Mouse (Mus musculus) erythroid progenitor cell, adult 5-6 weeks (primary cell): ENCODE data around the gene Prl8a1. TPM values are rescaled to one million over a fixed set of nuclear protein-coding genes. Genes with fewer than 3 reads are reported as not detected.

ENCODE experiments used
- ATAC-seq: replicated peaks from 2 replicates; pipeline ENCODE4 v1.8.0; 2016; ENCODE audit warnings: moderate number of reproducible peaks, mild to moderate bottlenecking, moderate TSS enrichment, inconsistent platforms; ENCODE audit not compliant: poor library complexity, low FRiP score, severe bottlenecking
- total RNA-seq, 2 experiments: library from RNA; stranded (forward) in 1 of 2; stranded (reverse) in 1 of 2; fragments of 150-400 nt in 1 of 2; fragments of 186-747, 209-891 nt in 1 of 2; gene quantifications; 2 replicates each; pipeline versions ENCODE4 v1.2.3 to v1.2.4; 2015 to 2017; ENCODE audit warnings: low replicate concordance in 2 of 2

Prl8a1 gene
- total RNA-seq (2015; ENCODE audit: low replicate concordance) (not detected in 2 replicates), total RNA-seq (2017; ENCODE audit: low replicate concordance) (not detected in 2 replicates)

- ATAC-seq: no peak
Observed at GRCm38 (mm10) chr13:27582071-27582470, at the start of gene Prl8a1. TSS of gene Prl8a1 (minus strand) at chr13:27582171.

DNA sequence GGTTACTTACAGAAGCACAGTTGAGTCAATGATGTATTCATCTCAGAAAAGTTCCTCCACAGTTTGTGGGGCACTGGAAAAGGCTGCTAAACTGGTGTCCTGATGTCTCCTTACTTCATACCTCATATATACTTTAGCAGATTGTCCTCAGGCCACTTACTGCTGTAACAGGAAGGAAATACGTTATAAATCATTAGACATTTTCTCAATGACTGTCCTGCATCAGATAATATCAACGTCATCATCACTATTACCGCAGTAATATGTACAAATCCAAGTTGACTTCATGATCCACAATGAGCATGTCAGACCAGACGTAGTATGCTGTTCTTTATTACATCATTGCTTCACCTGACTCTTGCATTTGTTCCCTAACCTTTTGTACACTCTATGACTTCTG is 28.5 kb upstream of the Prl8a1 start, which contains the start of gene Prl7b1:
Prl7b1 (minus strand) TSS at position 101 of the 400 bp plus-strand sequence.
- no peak for ATAC-seq

- ATAC-seq: no peak
Observed at GRCm38 (mm10) chr13:27564506-27564905, 17.5 kb downstream of the Prl8a1 start, which contains the start of gene Prl8a9. TSS of gene Prl8a9 (minus strand) at chr13:27564606.

DNA sequence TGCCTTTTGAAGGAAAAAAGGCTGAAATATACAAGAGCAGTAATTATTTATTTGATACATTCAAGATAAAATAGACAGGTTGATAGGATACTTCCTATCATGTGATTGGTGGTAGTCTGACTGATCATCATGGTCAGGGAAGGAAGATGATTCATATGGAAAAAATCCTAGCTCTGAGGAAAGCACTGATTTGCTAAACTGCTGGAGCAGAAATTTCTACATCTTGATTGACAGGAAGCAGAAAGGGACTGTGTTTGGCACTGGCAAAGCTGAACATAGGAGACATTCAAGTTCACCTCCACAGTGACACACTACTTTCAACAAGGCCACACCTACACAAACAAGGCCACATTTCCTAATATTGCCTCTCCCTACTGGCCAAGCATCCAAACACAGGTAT is 28.6 kb downstream of the Prl8a1 start:
- no peak for ATAC-seq

Other genes with a start within 250 kb of the Prl8a1 start
- gene Prl8a2, start 236.5 kb downstream of the Prl8a1 start, total RNA-seq (2015; ENCODE audit: low replicate concordance): not detected in 2 replicates
- not detected in 2 replicates for gene Prl8a2, start 236.5 kb downstream of the Prl8a1 start, total RNA-seq (2017; ENCODE audit: low replicate concordance)
- gene Prl2b1, start 191.3 kb downstream of the Prl8a1 start, total RNA-seq (2015; ENCODE audit: low replicate concordance): not detected in 2 replicates
- not detected in 2 replicates for gene Prl2b1, start 191.3 kb downstream of the Prl8a1 start, total RNA-seq (2017; ENCODE audit: low replicate concordance)
- gene Prl8a6, start 143.5 kb downstream of the Prl8a1 start, total RNA-seq (2015; ENCODE audit: low replicate concordance): not detected in 2 replicates
- gene Prl8a6, start 143.5 kb downstream of the Prl8a1 start, total RNA-seq (2017; ENCODE audit: low replicate concordance): not detected in 2 replicates
- gene Prl8a8, start 69.0 kb downstream of the Prl8a1 start, total RNA-seq (2015; ENCODE audit: low replicate concordance): not detected in 2 replicates
- gene Prl8a8, start 69.0 kb downstream of the Prl8a1 start, total RNA-seq (2017; ENCODE audit: low replicate concordance): not detected in 2 replicates
- gene Prl8a9, start 17.6 kb downstream of the Prl8a1 start, total RNA-seq (2015; ENCODE audit: low replicate concordance): not detected in 2 replicates
- not detected in 2 replicates for gene Prl8a9, start 17.6 kb downstream of the Prl8a1 start, total RNA-seq (2017; ENCODE audit: low replicate concordance)
- not detected in 2 replicates for gene Prl7b1, start 28.4 kb upstream of the Prl8a1 start, total RNA-seq (2015; ENCODE audit: low replicate concordance)
- not detected in 2 replicates for gene Prl7b1, start 28.4 kb upstream of the Prl8a1 start, total RNA-seq (2017; ENCODE audit: low replicate concordance)
- gene Prl7a1, start 60.3 kb upstream of the Prl8a1 start, total RNA-seq (2015; ENCODE audit: low replicate concordance): not detected in 2 replicates
- gene Prl7a1, start 60.3 kb upstream of the Prl8a1 start, total RNA-seq (2017; ENCODE audit: low replicate concordance): not detected in 2 replicates
- not detected in 2 replicates for gene Prl7a2, start 85.9 kb upstream of the Prl8a1 start, total RNA-seq (2015; ENCODE audit: low replicate concordance)
- not detected in 2 replicates for gene Prl7a2, start 85.9 kb upstream of the Prl8a1 start, total RNA-seq (2017; ENCODE audit: low replicate concordance)
- not detected in 2 replicates for gene Prl7d1, start 134.6 kb upstream of the Prl8a1 start, total RNA-seq (2015; ENCODE audit: low replicate concordance)
- gene Prl7d1, start 134.6 kb upstream of the Prl8a1 start, total RNA-seq (2017; ENCODE audit: low replicate concordance): not detected in 2 replicates
- not detected in 2 replicates for gene Prl7c1, start 198.6 kb upstream of the Prl8a1 start, total RNA-seq (2015; ENCODE audit: low replicate concordance)
- gene Prl7c1, start 198.6 kb upstream of the Prl8a1 start, total RNA-seq (2017; ENCODE audit: low replicate concordance): not detected in 2 replicates
- gene Prl2a1, start 219.5 kb upstream of the Prl8a1 start, total RNA-seq (2015; ENCODE audit: low replicate concordance): not detected in 2 replicates
- gene Prl2a1, start 219.5 kb upstream of the Prl8a1 start, total RNA-seq (2017; ENCODE audit: low replicate concordance): not detected in 2 replicates